Mouse (Mus musculus) midbrain, postnatal 0 days (tissue): ENCODE data around the gene Rab11b. TPM values are rescaled to one million over a fixed set of nuclear protein-coding genes. Genes with fewer than 3 reads are reported as not detected.

ENCODE experiments used
- ATAC-seq: fragments of 200-750 bp; cut with Nextera tagmentation; 2 replicates; pipeline ENCODE4 v1.8.0; 2017; ENCODE audit warnings: moderate number of reproducible peaks, mild to moderate bottlenecking, moderate TSS enrichment, moderate library complexity; ENCODE audit not compliant: low FRiP score
- DNase-seq: peaks from one replicate; pipeline ENCODE4 v3.0.0-alpha.2; 2015; ENCODE audit warnings: low spot score
- H3K27ac ChIP-seq: fragments of 300-500 bp; sonication (generic); 2 replicates; pipeline ENCODE4 v1.5.1; 2014; ENCODE audit warnings: low read depth, mild to moderate bottlenecking, low read length, mixed read lengths
- H3K27me3 ChIP-seq: fragments of 300-500 bp; sonication (generic); 2 replicates; pipeline ENCODE4 v1.6.1; 2014; ENCODE audit warnings: low read length, control low read depth, mixed read lengths; ENCODE audit not compliant: insufficient read depth
- H3K36me3 ChIP-seq: fragments of 300-500 bp; sonication (generic); 2 replicates; pipeline ENCODE4 v1.6.1; 2014; ENCODE audit warnings: low read length, control low read depth, mixed read lengths; ENCODE audit not compliant: insufficient read depth
- H3K4me1 ChIP-seq: fragments of 300-500 bp; sonication (generic); 2 replicates; pipeline ENCODE4 v1.6.1; 2014; ENCODE audit warnings: mild to moderate bottlenecking, control low read depth, antibody characterized with exemption, low read length, mixed read lengths; ENCODE audit not compliant: insufficient read depth
- H3K4me2 ChIP-seq: fragments of 300-500 bp; sonication (generic); 2 replicates; pipeline ENCODE4 v1.6.1; 2014; ENCODE audit warnings: low read depth, mild to moderate bottlenecking, low read length, mixed read lengths; ENCODE audit not compliant: poor library complexity, severe bottlenecking
- H3K4me3 ChIP-seq: fragments of 300-500 bp; sonication (generic); 2 replicates; pipeline ENCODE4 v1.5.1; 2014; ENCODE audit warnings: low read depth, mild to moderate bottlenecking, low read length, moderate library complexity
- H3K9ac ChIP-seq: fragments of 300-500 bp; sonication (generic); replicated peaks from 2 replicates; pipeline ENCODE4 v1.6.1; 2014; ENCODE audit warnings: mild to moderate bottlenecking, low read length, moderate library complexity, mixed read lengths; ENCODE audit not compliant: poor library complexity, severe bottlenecking
- H3K9me3 ChIP-seq: fragments of 300-500 bp; sonication (generic); 2 replicates; pipeline ENCODE4 v1.6.1; 2016; ENCODE audit warnings: low read length, control low read depth
- CTCF ChIP-seq: IDR thresholded peaks from 2 replicates; pipeline ENCODE4 v1.5.1; 2016; ENCODE audit warnings: antibody characterized with exemption, mild to moderate bottlenecking
- WGBS: fragments of 180-500 bp; shearing (Covaris S2); extraction: QIAGEN DNeasy Blood & Tissue Kit; methylation state at CpG from one replicate; pipeline ENCODE4 v1.1.7; 2014; 5-methylcytosine and 5-hydroxymethylcytosine counted together
- polyA plus RNA-seq: library from polyadenylated mRNA; unstranded; fragments of >200 nt; fragmentation: Nextera tagmentation; extraction: Ambion mirVana; gene quantifications from 2 replicates; pipeline ENCODE4 v1.2.1, GENCODE M21; 2015
- total RNA-seq: library from RNA; depleted of rRNA; stranded (reverse); fragments of >200 nt; gene quantifications from 2 replicates; pipeline ENCODE4 v1.2.3, GENCODE M21; 2014

The Rab11b gene
- total and polyA plus RNA-seq, 2 experiments from 2014 or later: 120 to 607 TPM

DNA sequence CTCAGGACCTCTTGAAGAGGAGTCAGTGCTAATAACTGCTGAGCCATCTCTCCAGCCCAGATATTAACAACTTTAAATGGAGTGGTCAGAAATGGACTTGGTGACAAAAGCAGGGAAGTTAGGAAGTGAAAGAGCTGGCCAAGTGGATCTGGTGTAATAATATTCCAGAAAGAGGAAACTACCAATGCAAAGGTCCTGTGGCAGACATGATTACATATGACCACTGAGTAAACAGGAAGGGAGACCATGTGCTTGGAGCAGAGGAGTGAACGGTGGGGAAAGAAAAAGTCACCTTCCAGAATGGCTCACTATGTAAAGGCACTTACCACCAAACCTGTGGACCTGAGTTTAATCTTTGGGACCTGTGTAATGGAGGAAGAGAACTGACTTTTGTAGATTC, 38.9 kb upstream of the Rab11b start:
- TF ChIP-seq CTCF: no peak
- no peak overlapping the region for H3K27ac ChIP-seq
- H3K4me2 ChIP-seq: no peak overlapping the region
- no peak for ATAC-seq
- H3K27me3 ChIP-seq: no peaks in the 10 kb centered on the region
- WGBS: 59% methylated on average over 1 of the region's 1 CpGs
- H3K36me3 ChIP-seq: no peaks in the 10 kb centered on the region
- DNase-seq: no peak
- no peak overlapping the region for H3K4me3 ChIP-seq
- no peak overlapping the region for H3K9ac ChIP-seq
- no peaks in the 10 kb centered on the region for H3K4me1 ChIP-seq
- H3K9me3 ChIP-seq: no peaks in the 10 kb centered on the region

GRCm38 (mm10) chr17:33798306-33798705, 38.0 kb upstream of the Rab11b start:
- Histone ChIP-seq H3K36me3 (no peaks in the 10 kb centered on the region), H3K4me1 (no peaks in the 10 kb centered on the region), H3K4me3 (no peak overlapping the region), H3K9ac (no peak overlapping the region), H3K27ac (no peak overlapping the region), H3K9me3 (no peaks in the 10 kb centered on the region), H3K27me3 (no peaks in the 10 kb centered on the region), H3K4me2 (no peak overlapping the region)
- TF ChIP-seq CTCF: peak; percentile 55
- DNase-seq (peak; percentile 67), ATAC-seq (no peak)
- 49% methylated on average over 3 of the region's 3 CpGs for WGBS

DNA sequence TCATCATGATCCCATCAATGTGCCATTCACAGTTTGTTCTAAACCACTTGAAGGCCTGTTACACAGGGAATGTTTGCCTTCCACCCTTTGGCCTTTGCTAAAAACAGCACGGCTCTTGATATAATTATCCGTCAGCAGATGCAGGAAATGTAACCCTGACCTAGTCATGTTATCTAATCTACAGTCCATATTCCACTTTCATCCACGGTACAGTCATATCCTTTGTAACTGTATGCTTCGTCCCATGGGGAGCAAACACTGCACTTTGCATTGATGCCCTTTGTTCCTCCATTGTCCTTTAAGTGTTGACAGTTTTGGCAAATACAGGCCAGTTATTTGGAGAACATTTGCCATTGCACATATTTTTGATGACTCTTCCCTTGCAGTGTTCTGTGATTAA, 28.4 kb upstream of the Rab11b start:
- no peak overlapping the region for H3K4me3 ChIP-seq
- H3K27me3 ChIP-seq: no peaks in the 10 kb centered on the region
- no peaks in the 10 kb centered on the region for H3K9me3 ChIP-seq
- H3K4me2 ChIP-seq: no peak overlapping the region
- no peak overlapping the region for H3K9ac ChIP-seq
- no peaks in the 10 kb centered on the region for H3K4me1 ChIP-seq
- no peak for TF ChIP-seq CTCF
- ATAC-seq: no peak
- H3K36me3 ChIP-seq: no peaks in the 10 kb centered on the region
- no peak overlapping the region for H3K27ac ChIP-seq
- 85% methylated on average over 4 of the region's 4 CpGs for WGBS
- no peak for DNase-seq

- no peak for ATAC-seq
- Histone ChIP-seq H3K36me3 (no peaks in the 10 kb centered on the region), H3K4me3 (no peak overlapping the region), H3K9me3 (no peaks in the 10 kb centered on the region), H3K27ac (no peak overlapping the region), H3K9ac (no peak overlapping the region), H3K27me3 (no peaks in the 10 kb centered on the region), H3K4me1 (peaks cover 4% of the 10 kb centered on the region; the same call in 1 of the 2 replicates), H3K4me2 (no peak overlapping the region)
- DNase-seq: no peak
- WGBS: 86% methylated on average over 18 of the region's 18 CpGs
- TF ChIP-seq CTCF: no peak
These were observed 26.0 kb upstream of the Rab11b start for GRCm38 (mm10) chr17:33786375-33786774.

DNA sequence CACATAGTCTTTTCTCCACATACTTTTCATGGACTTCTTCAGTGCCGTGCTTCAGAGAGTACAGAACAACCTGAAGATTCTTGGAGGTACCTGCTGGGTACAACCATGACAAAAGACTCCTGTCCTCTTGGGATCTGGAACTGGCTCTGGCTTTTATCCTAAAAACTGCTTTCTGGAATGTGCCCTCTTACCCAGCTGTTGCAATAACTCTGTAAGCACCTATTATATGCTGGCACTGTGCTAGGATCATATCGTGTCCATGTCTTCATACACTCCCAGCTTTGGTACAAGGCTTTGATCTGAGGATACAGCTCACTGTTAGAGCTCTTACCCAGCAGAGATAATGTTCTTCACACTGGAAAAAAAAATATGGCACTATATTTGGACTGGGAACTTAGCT, 24.6 kb upstream of the Rab11b start:
- TF ChIP-seq CTCF: no peak
- Histone ChIP-seq H3K9ac (no peak overlapping the region), H3K9me3 (no peaks in the 10 kb centered on the region), H3K4me2 (no peak overlapping the region), H3K27me3 (no peaks in the 10 kb centered on the region), H3K36me3 (no peaks in the 10 kb centered on the region), H3K27ac (no peak overlapping the region), H3K4me3 (no peak overlapping the region), H3K4me1 (peaks cover 9% of the 10 kb centered on the region; the same call in 1 of the 2 replicates)
- DNase-seq: no peak
- ATAC-seq: no peak
- WGBS: 92% methylated on average over 2 of the region's 2 CpGs

GRCm38 (mm10) chr17:33783408-33783807, 23.1 kb upstream of the Rab11b start:
- Histone ChIP-seq H3K36me3 (no peaks in the 10 kb centered on the region), H3K4me3 (no peak overlapping the region), H3K27ac (no peak overlapping the region), H3K4me1 (peaks cover 9% of the 10 kb centered on the region; the same call in 1 of the 2 replicates), H3K9me3 (no peaks in the 10 kb centered on the region), H3K4me2 (no peak overlapping the region), H3K9ac (no peak overlapping the region), H3K27me3 (no peaks in the 10 kb centered on the region)
- ATAC-seq (no peak), DNase-seq (peak; percentile 41)
- no peak for TF ChIP-seq CTCF
